Mouse (Mus musculus): ENCODE data around the gene Spop. TPM values are rescaled to one million over a fixed set of nuclear protein-coding genes. Genes with fewer than 3 reads are reported as not detected.

Gene Spop
- polyA plus RNA-seq, 1 experiment from 2014 or later, result 139 TPM

GRCm38 (mm10) chr11:95540637-95541385 lies 126.9 kb downstream of the Spop start:
- peak; percentile 20; the same call in 1 of the 2 replicates for ATAC-seq (replicated peaks; ENCODE audit: low FRiP score)
- no peak overlapping the region; the same call in 1 of the 2 replicates for H3K9ac ChIP-seq
- no peak overlapping the region; the same call in 1 of the 2 replicates for H3K4me3 ChIP-seq (replicated peaks)
- H3K27ac ChIP-seq, result 0 out of 2 replicates have a peak overlapping the region, but pooled peaks have one; percentile 22
- H3K36me3 ChIP-seq, result no peaks in the 10 kb centered on the region
- H3K4me1 ChIP-seq, result peaks cover 33% of the 10 kb centered on the region
- H3K9me3 ChIP-seq (replicated peaks), result no peaks in the 10 kb centered on the region
- 0 out of 2 replicates have a peak, but pooled peaks cover 2% of the 10 kb centered on the region for H3K27me3 ChIP-seq
- H3K4me2 ChIP-seq, result peak overlapping the region; percentile 49
- 17% methylated on average over 18 of the region's 18 CpGs for WGBS

Other genes starting within 250 kb of the Spop start
- 0.17 TPM in 1 of 2 replicates, not detected in the other for gene Tac4, start 152.6 kb upstream of the Spop start, polyA plus RNA-seq (2015; fragmentation: Nextera tagmentation; extraction: Ambion mirVana)
- gene Kat7, start 103.8 kb upstream of the Spop start, polyA plus RNA-seq (2015; fragmentation: Nextera tagmentation; extraction: Ambion mirVana), result 78.7 and 83.4 TPM in 2 replicates
- 10.5 TPM in 2 replicates for gene Fam117a, start 77.1 kb upstream of the Spop start, polyA plus RNA-seq (2015; fragmentation: Nextera tagmentation; extraction: Ambion mirVana)
- gene Slc35b1, start 29.4 kb upstream of the Spop start, polyA plus RNA-seq (2015; fragmentation: Nextera tagmentation; extraction: Ambion mirVana), result 92.8 and 98.2 TPM in 2 replicates
- 0.32 and 0.40 TPM in 2 replicates for gene Nxph3, start 100.5 kb downstream of the Spop start, polyA plus RNA-seq (2015; fragmentation: Nextera tagmentation; extraction: Ambion mirVana)
- gene Ngfr, start 173.7 kb downstream of the Spop start, polyA plus RNA-seq (2015; fragmentation: Nextera tagmentation; extraction: Ambion mirVana), result 25.8 and 28.7 TPM in 2 replicates